Mouse (Mus musculus) neural tube, embryonic 14.5 days (tissue): ENCODE results near the gene Bcl2l1. TPM values are rescaled to one million over a fixed set of nuclear protein-coding genes. Genes with fewer than 3 reads are reported as not detected.

Experiments
- ATAC-seq: fragments of 200-750 bp; cut with Nextera tagmentation; 2 replicates; pipeline ENCODE4 v1.8.0; 2017; ENCODE audit warnings: low read depth, mild to moderate bottlenecking, moderate TSS enrichment, moderate library complexity
- H3K27ac ChIP-seq: fragments of 300-500 bp; sonication (generic); 2 replicates; pipeline ENCODE4 v1.5.1; 2014; ENCODE audit warnings: low read depth, mild to moderate bottlenecking, control low read depth, low read length, moderate library complexity, mixed read lengths
- H3K27me3 ChIP-seq: fragments of 300-500 bp; sonication (generic); 2 replicates; pipeline ENCODE4 v1.6.1; 2014; ENCODE audit warnings: low read length; ENCODE audit not compliant: control insufficient read depth, insufficient read depth
- H3K36me3 ChIP-seq: fragments of 300-500 bp; sonication (generic); 2 replicates; pipeline ENCODE4 v1.6.1; 2014; ENCODE audit warnings: low read length, mixed read lengths; ENCODE audit not compliant: control insufficient read depth, insufficient read depth
- H3K4me1 ChIP-seq: fragments of 300-500 bp; sonication (generic); 2 replicates; pipeline ENCODE4 v1.6.1; 2014; ENCODE audit warnings: low read length; ENCODE audit not compliant: control insufficient read depth, insufficient read depth
- H3K4me2 ChIP-seq: fragments of 300-500 bp; sonication (generic); 2 replicates; pipeline ENCODE4 v1.6.1; 2014; ENCODE audit warnings: mild to moderate bottlenecking, low read depth, low read length, control low read depth
- H3K4me3 ChIP-seq: fragments of 300-500 bp; sonication (generic); 2 replicates; pipeline ENCODE4 v1.5.1; 2014; ENCODE audit warnings: low read depth, low read length, control low read depth, mixed read lengths
- H3K9ac ChIP-seq: fragments of 300-500 bp; sonication (generic); replicated peaks from 2 replicates; pipeline ENCODE4 v1.6.1; 2014; ENCODE audit warnings: low read depth, mild to moderate bottlenecking, control low read depth, low read length, mixed read lengths
- H3K9me3 ChIP-seq: fragments of 300-500 bp; sonication (generic); 2 replicates; pipeline ENCODE4 v1.6.1; 2016; ENCODE audit warnings: low read length; ENCODE audit not compliant: control insufficient read depth
- WGBS: fragments of 180-500 bp; shearing (Covaris S2); extraction: QIAGEN DNeasy Blood & Tissue Kit; methylation state at CpG from one replicate; pipeline ENCODE4 v1.1.7; 2014; 5-methylcytosine and 5-hydroxymethylcytosine counted together
- polyA plus RNA-seq: library from polyadenylated mRNA; unstranded; fragments of >200 nt; fragmentation: Nextera tagmentation; extraction: Ambion mirVana; gene quantifications from 2 replicates; pipeline ENCODE4 v1.2.1, GENCODE M21; 2014

Bcl2l1 gene
- polyA plus RNA-seq, 1 experiment from 2014 or later: 142 TPM

DNA sequence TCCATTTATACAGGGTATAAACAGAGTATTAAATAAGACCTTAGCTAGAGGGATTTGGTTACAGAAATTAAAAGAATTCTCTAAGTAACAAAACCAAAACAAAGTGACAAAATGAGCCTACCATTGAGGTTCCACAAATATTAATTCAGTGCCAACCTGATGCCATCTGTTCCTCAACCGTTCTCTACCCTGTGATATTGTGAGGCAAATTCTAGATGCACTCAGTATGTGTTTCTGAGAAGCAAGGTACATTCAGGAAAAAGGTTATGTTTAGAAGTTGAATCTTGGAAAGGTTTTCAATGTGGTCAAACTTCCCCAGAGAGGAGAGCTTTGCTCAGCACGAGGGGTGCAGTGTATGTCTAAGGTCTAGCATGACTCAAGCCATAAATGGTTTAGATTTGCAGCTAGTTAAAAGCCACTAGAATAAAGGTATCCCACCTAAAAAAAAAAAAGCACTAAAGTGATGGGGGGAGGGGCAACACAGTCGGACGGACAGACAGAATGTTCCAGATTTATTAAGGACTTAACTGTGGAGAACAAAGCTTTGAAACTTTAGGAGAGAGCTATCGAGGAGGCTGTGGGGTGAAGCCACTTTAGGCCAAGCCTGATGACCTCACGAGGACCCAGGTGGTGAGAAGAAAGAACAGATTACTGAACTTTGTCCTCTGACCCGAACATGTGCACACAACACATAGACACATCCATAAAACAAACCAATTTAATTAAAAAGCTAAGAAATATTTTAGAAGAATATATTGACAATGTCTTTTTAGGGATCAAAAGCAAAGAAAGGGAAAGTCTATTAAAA is 31.4 kb downstream of the Bcl2l1 start:
- Histone ChIP-seq H3K36me3 (no peaks in the 10 kb centered on the region), H3K9me3 (no peaks in the 10 kb centered on the region), H3K4me3 (no peak overlapping the region), H3K27ac (no peak overlapping the region), H3K4me1 (peaks cover 7% of the 10 kb centered on the region; the same call in 1 of the 2 replicates), H3K9ac (no peak overlapping the region), H3K4me2 (no peak overlapping the region), H3K27me3 (no peaks in the 10 kb centered on the region)
- WGBS: 66% methylated on average over 7 of the region's 7 CpGs
- no peak for ATAC-seq

DNA sequence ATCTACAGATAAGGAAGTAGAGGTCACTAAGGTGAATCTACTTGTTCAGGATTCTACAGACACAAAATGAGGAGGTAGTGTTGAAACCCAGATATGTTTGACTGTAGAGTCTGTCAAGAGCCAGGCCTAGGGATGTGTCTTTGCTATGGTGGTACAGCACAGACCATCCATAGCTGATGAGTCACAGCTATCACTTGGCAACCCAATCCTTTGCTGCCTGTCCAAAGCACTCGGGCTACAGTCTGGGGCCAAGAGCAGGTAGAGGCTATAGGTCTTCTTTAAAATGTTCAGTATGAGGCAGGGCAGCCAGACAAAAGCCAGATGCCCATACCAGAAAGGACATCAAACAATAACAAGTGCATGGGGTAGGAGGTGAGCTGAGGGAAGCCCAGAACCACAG is 33.9 kb downstream of the Bcl2l1 start:
- WGBS: 92% methylated on average over 1 of the region's 1 CpGs

DNA sequence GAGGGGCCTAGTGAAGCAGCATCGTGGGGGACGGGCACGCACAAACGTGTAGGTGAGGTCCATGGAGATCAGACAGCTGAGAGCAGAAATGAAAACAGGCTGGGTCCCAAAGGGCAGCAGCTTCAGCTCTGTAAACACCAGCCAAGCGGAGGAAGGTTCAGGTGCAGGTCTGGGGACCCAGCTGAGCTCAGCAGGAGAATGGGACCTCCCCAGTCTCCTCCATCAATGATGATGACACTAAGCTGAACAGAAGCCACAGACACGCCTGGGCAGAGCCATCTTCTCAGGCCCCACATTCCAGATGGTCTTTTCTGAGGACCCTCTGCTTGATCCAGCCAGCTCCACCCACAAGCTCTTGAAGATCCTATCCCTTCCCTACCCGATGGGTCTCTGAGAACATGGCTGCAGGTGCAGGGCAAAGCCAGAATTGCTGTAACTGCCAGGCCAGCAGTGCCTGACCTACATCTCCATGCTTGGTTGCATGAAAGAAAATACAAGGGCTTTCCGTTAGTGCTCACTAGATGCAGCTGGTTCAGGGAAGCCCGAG is 37.2 kb downstream of the Bcl2l1 start:
- Histone ChIP-seq H3K36me3 (no peaks in the 10 kb centered on the region), H3K4me3 (no peak overlapping the region), H3K9me3 (no peaks in the 10 kb centered on the region), H3K27ac (no peak overlapping the region), H3K27me3 (no peaks in the 10 kb centered on the region), H3K4me1 (no peaks in the 10 kb centered on the region), H3K4me2 (no peak overlapping the region), H3K9ac (no peak overlapping the region)
- 68% methylated on average over 9 of the region's 9 CpGs for WGBS
- no peak for ATAC-seq

More for the DNA sequence above, 33.9 kb downstream of the Bcl2l1 start:
- no peak overlapping the region for H3K9ac ChIP-seq
- H3K27ac ChIP-seq: no peak overlapping the region
- no peaks in the 10 kb centered on the region for H3K27me3 ChIP-seq
- H3K4me1 ChIP-seq: no peaks in the 10 kb centered on the region
- H3K36me3 ChIP-seq: no peaks in the 10 kb centered on the region
- no peak for ATAC-seq
- H3K4me3 ChIP-seq: no peak overlapping the region
- H3K9me3 ChIP-seq: no peaks in the 10 kb centered on the region
- no peak overlapping the region for H3K4me2 ChIP-seq

DNA sequence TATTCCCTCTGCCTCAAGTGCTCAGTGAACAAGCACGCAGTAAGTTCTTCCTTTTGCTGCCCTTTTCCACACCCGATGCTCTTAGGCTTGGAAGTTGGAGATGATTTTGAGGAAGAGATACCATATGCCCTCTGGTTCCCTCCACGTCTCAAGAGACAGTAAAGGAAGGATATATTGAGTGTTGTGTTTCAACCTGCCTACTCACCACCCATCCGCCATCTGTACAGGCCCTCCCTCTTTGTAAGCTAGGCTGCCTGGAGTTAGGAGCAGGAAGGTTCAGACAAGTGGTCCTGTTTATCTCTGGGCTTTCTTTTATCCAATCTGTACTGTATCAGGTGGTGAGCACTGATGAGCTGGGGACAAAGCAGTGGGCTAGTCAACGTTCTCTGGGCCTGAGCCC is 38.1 kb downstream of the Bcl2l1 start:
- no peak overlapping the region for H3K4me2 ChIP-seq
- H3K4me1 ChIP-seq: peaks cover 5% of the 10 kb centered on the region
- H3K9me3 ChIP-seq: no peaks in the 10 kb centered on the region
- no peak overlapping the region for H3K9ac ChIP-seq
- whole genome bisulfite sequencing: 87% methylated on average over 5 of the region's 5 CpGs
- H3K36me3 ChIP-seq: no peaks in the 10 kb centered on the region
- no peak overlapping the region for H3K4me3 ChIP-seq
- H3K27ac ChIP-seq: no peak overlapping the region
- ATAC-seq: no peak
- no peaks in the 10 kb centered on the region for H3K27me3 ChIP-seq

DNA sequence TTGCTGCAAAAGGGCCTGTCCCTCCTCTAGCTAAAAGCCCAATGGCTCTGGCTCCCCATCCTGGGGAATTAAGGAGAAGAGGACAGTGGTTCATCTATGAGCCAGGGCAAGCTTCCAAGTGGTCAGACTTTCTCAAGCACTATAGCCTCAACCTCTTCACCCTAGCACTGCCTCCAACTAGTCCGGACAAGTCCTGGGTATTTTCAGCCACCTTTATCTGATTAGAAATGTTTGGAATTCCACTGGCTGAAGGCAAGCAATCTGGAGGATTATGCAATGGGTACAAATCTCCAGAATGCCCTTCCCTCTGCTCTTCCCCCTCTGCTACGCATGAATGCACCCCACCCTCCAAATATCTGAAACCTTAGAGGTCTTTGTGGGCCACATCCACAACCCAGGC is 39.1 kb downstream of the Bcl2l1 start:
- no peak overlapping the region for H3K27ac ChIP-seq
- no peaks in the 10 kb centered on the region for H3K36me3 ChIP-seq
- no peak overlapping the region for H3K9ac ChIP-seq
- ATAC-seq: no peak
- peaks cover 5% of the 10 kb centered on the region for H3K4me1 ChIP-seq
- no peak overlapping the region for H3K4me2 ChIP-seq
- no peaks in the 10 kb centered on the region for H3K27me3 ChIP-seq
- no peaks in the 10 kb centered on the region for H3K9me3 ChIP-seq
- H3K4me3 ChIP-seq: no peak overlapping the region
- 92% methylated on average over 2 of the region's 2 CpGs for WGBS

DNA sequence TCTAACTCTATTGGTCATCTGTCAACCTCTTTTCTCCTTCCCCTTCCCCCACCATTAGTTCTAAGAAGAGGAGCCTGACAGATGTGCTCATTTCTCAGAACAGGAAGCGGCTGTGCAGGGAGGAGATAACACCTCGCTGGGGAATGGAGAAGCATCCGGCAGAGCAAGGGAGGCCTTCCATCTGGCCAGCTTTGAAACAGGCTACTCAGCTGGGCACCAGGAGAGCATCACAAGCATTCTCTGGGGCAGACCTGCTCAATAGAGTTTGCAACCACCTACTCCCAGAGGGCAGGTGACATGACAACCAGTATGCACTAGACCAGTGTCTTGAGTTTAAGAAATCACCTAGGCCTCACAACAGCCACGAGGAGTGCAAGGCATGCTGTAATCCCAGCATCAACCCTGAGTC is 41.9 kb downstream of the Bcl2l1 start:
- H3K4me1 ChIP-seq: peaks cover 7% of the 10 kb centered on the region
- no peaks in the 10 kb centered on the region for H3K36me3 ChIP-seq
- 65% methylated on average over 4 of the region's 4 CpGs for WGBS
- no peak for ATAC-seq
- H3K9me3 ChIP-seq: no peaks in the 10 kb centered on the region
- no peak overlapping the region for H3K4me3 ChIP-seq
- H3K27ac ChIP-seq: peak overlapping the region; percentile 52
- no peaks in the 10 kb centered on the region for H3K27me3 ChIP-seq
- no peak overlapping the region for H3K9ac ChIP-seq
- H3K4me2 ChIP-seq: no peak overlapping the region

DNA sequence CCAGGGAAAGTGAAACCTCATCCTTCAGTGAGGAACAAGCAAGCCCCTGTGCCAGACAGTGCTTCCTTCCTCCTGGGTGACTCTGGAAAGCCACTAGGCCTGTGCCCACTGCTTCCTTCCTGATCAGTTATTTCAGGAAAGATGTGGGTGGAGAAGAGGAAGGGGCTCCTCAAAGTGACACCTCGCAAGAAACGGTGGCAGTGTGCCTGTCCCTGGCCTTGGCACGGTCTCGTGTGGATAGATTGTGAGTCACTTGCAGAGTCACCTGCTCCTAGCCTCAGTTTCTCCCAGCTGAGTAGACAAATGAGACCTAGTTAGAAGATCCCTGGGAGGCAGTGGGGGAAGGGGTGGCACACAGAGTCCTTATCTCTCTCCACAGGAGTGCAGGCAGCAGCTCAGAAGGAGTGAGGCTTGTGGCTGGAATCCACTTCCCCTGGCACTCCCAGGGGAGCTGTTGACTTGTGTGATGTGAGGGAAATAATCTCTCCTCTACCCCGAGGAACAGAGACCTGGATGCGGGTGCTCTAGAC is 42.6 kb downstream of the Bcl2l1 start:
- Histone ChIP-seq H3K4me2 (no peak overlapping the region), H3K9me3 (no peaks in the 10 kb centered on the region), H3K4me3 (no peak overlapping the region), H3K4me1 (peaks cover 7% of the 10 kb centered on the region), H3K27me3 (no peaks in the 10 kb centered on the region), H3K9ac (no peak overlapping the region), H3K27ac (0 out of 2 replicates have a peak overlapping the region, but pooled peaks have one; percentile 52), H3K36me3 (no peaks in the 10 kb centered on the region)
- ATAC-seq: no peak
- WGBS: 65% methylated on average over 6 of the region's 6 CpGs

DNA sequence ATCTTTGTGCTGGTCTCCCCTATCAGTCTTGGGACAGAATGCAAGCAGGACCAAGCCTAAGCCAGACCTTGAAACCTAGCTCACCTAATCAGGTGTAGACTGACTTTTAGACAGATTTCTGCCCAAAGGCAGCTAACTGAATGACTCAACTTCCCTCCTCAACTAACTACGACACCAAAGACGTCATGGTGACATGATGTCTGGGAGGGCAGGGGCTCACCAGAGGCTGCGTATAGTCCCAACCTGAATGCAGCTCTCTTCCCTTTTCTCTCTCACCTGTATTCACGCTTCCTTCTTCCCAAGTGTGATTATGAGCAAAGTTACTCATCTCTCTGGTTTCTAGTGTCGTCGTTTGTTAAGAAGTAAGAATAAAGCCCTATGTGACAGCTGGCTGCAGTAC is 44.0 kb downstream of the Bcl2l1 start:
- Histone ChIP-seq H3K9me3 (no peaks in the 10 kb centered on the region), H3K4me1 (peaks cover 7% of the 10 kb centered on the region), H3K4me3 (no peak overlapping the region), H3K27me3 (no peaks in the 10 kb centered on the region), H3K4me2 (no peak overlapping the region), H3K9ac (no peak overlapping the region), H3K36me3 (no peaks in the 10 kb centered on the region), H3K27ac (no peak overlapping the region)
- 95% methylated on average over 6 of the region's 6 CpGs for WGBS
- ATAC-seq: no peak

DNA sequence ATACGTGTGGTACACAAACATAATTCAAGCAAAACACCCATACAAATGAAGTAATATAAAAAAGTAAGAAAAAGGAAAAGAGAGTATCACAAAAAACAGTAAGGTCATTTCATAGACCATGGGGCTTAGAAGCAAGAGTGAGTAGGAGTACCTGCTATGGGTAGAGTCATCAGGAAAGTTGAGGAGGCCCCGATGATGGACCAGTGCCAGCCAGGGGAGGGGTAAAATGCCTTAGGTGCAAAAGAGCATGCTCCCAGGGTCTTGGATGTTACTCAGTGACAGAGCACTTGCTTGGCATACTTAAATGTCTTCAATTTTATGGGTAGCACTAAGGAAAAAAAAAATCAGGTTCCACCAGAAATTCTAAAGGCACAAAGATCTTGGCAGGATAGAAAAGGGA is 44.4 kb downstream of the Bcl2l1 start:
- ATAC-seq: no peak
- Histone ChIP-seq H3K9me3 (no peaks in the 10 kb centered on the region), H3K9ac (no peak overlapping the region), H3K27ac (no peak overlapping the region), H3K36me3 (no peaks in the 10 kb centered on the region), H3K4me1 (peaks cover 7% of the 10 kb centered on the region), H3K4me2 (no peak overlapping the region), H3K4me3 (no peak overlapping the region), H3K27me3 (no peaks in the 10 kb centered on the region)
- 98% methylated on average over 2 of the region's 2 CpGs for WGBS
